Mouse (Mus musculus) stomach, postnatal 0 days (tissue): ENCODE data around the gene Myom1. TPM values are rescaled to one million over a fixed set of nuclear protein-coding genes. Genes with fewer than 3 reads are reported as not detected.
A peak's percentile ranks its signal among the peaks of the same experiment; 100 is the strongest.

Experiments
- ATAC-seq: fragments of 200-750 bp; cut with Nextera tagmentation; 2 replicates; pipeline ENCODE4 v1.8.0; 2017; ENCODE audit not compliant: low FRiP score, low TSS enrichment
- DNase-seq: peaks from one replicate; pipeline ENCODE4 v3.0.0-alpha.2; 2016; ENCODE audit warnings: low spot score
- H3K27ac ChIP-seq: fragments of 300-500 bp; sonication (generic); replicated peaks from 2 replicates; pipeline ENCODE4 v1.5.1; 2014; ENCODE audit warnings: mild to moderate bottlenecking, control low read depth
- H3K27me3 ChIP-seq: fragments of 300-500 bp; sonication (generic); 2 replicates; pipeline ENCODE4 v1.6.1; 2014; ENCODE audit warnings: low read length; ENCODE audit not compliant: control insufficient read depth, insufficient read depth
- H3K36me3 ChIP-seq: fragments of 300-500 bp; sonication (generic); 2 replicates; pipeline ENCODE4 v1.6.1; 2014; ENCODE audit warnings: low read length, mixed read lengths; ENCODE audit not compliant: control insufficient read depth, insufficient read depth
- H3K4me1 ChIP-seq: fragments of 300-500 bp; sonication (generic); replicated peaks from 2 replicates; pipeline ENCODE4 v1.6.1; 2014; ENCODE audit warnings: antibody characterized with exemption; ENCODE audit not compliant: control insufficient read depth, insufficient read depth
- H3K4me2 ChIP-seq: fragments of 300-500 bp; sonication (generic); replicated peaks from 2 replicates; pipeline ENCODE4 v1.6.1; 2014; ENCODE audit warnings: low read depth, mild to moderate bottlenecking, control low read depth, moderate library complexity
- H3K4me3 ChIP-seq: fragments of 300-500 bp; sonication (generic); 2 replicates; pipeline ENCODE4 v1.5.1; 2014; ENCODE audit warnings: low read depth, low read length, control low read depth
- H3K9ac ChIP-seq: fragments of 300-500 bp; sonication (generic); 2 replicates; pipeline ENCODE4 v1.6.1; 2014; ENCODE audit warnings: mild to moderate bottlenecking, low read length, control low read depth, mixed read lengths
- H3K9me3 ChIP-seq: fragments of 300-500 bp; sonication (generic); 2 replicates; pipeline ENCODE4 v1.6.1; 2016; ENCODE audit warnings: low read length; ENCODE audit not compliant: control insufficient read depth
- CTCF ChIP-seq: IDR thresholded peaks from 2 replicates; pipeline ENCODE4 v1.5.1; 2016; ENCODE audit warnings: antibody characterized with exemption, low read depth, mild to moderate bottlenecking, moderate library complexity
- EP300 ChIP-seq: optimal IDR thresholded peaks from 2 replicates; pipeline ENCODE3; 2016; ENCODE audit warnings: antibody characterized with exemption
- WGBS: fragments of 180-500 bp; shearing (Covaris S2); extraction: QIAGEN DNeasy Blood & Tissue Kit; methylation state at CpG from one replicate; pipeline ENCODE4 v1.1.7; 2014; 5-methylcytosine and 5-hydroxymethylcytosine counted together
- polyA plus RNA-seq: library from polyadenylated mRNA; unstranded; fragments of >200 nt; fragmentation: Nextera tagmentation; extraction: Ambion mirVana; gene quantifications from 2 replicates; pipeline ENCODE4 v1.2.1, GENCODE M21; 2015

Myom1 gene
- polyA plus RNA-seq, 1 experiment from 2014 or later, result 9.8 TPM

- no peak for TF ChIP-seq EP300
- TF ChIP-seq CTCF, result no peak
- H3K36me3 ChIP-seq, result no peaks in the 10 kb centered on the region
- WGBS, result 90% methylated on average over 3 of the region's 3 CpGs
These were observed 56.8 kb downstream of the Myom1 start for GRCm38 (mm10) chr17:71059213-71059612.

GRCm38 (mm10) chr17:71062049-71062560 lies 59.7 kb downstream of the Myom1 start:
- Histone ChIP-seq H3K9me3 (no peaks in the 10 kb centered on the region), H3K4me2 (no peak overlapping the region), H3K36me3 (no peaks in the 10 kb centered on the region), H3K27me3 (no peaks in the 10 kb centered on the region), H3K9ac (no peak overlapping the region), H3K4me1 (no peaks in the 10 kb centered on the region), H3K27ac (no peak overlapping the region), H3K4me3 (no peak overlapping the region)
- 54% methylated on average over 5 of the region's 5 CpGs for WGBS
- ATAC-seq (no peak), DNase-seq (no peak)
- TF ChIP-seq CTCF (no peak), EP300 (no peak)

More at GRCm38 (mm10) chr17:71059213-71059612, 56.8 kb downstream of the Myom1 start:
- Histone ChIP-seq H3K9me3 (no peaks in the 10 kb centered on the region), H3K4me2 (no peak overlapping the region), H3K9ac (no peak overlapping the region), H3K27me3 (no peaks in the 10 kb centered on the region), H3K4me1 (no peaks in the 10 kb centered on the region), H3K27ac (no peak overlapping the region), H3K4me3 (no peak overlapping the region)
- no peak for ATAC-seq
- no peak for DNase-seq

GRCm38 (mm10) chr17:71062870-71063602 lies 60.6 kb downstream of the Myom1 start:
- Histone ChIP-seq H3K9me3 (no peaks in the 10 kb centered on the region), H3K4me1 (no peaks in the 10 kb centered on the region), H3K36me3 (no peaks in the 10 kb centered on the region), H3K27me3 (no peaks in the 10 kb centered on the region), H3K9ac (no peak overlapping the region), H3K4me3 (no peak overlapping the region), H3K4me2 (no peak overlapping the region), H3K27ac (no peak overlapping the region)
- no peak for TF ChIP-seq CTCF
- 64% methylated on average over 13 of the region's 13 CpGs for WGBS
- ATAC-seq (no peak), DNase-seq (no peak)

GRCm38 (mm10) chr17:71064463-71065014 lies 62.1 kb downstream of the Myom1 start:
- H3K4me1 ChIP-seq, result no peaks in the 10 kb centered on the region
- no peaks in the 10 kb centered on the region for H3K9me3 ChIP-seq
- no peak overlapping the region for H3K27ac ChIP-seq
- TF ChIP-seq CTCF, result peak; percentile 87
- no peak for TF ChIP-seq EP300
- no peak overlapping the region for H3K4me3 ChIP-seq
- ATAC-seq, result no peak
- WGBS, result 64% methylated on average over 7 of the region's 7 CpGs
- H3K27me3 ChIP-seq, result no peaks in the 10 kb centered on the region
- H3K9ac ChIP-seq, result no peak overlapping the region
- no peaks in the 10 kb centered on the region for H3K36me3 ChIP-seq
- no peak for DNase-seq
- H3K4me2 ChIP-seq, result no peak overlapping the region

- Histone ChIP-seq H3K36me3 (no peaks in the 10 kb centered on the region), H3K4me2 (no peak overlapping the region), H3K27ac (no peak overlapping the region), H3K4me1 (no peaks in the 10 kb centered on the region), H3K9ac (no peak overlapping the region), H3K4me3 (no peak overlapping the region), H3K27me3 (no peaks in the 10 kb centered on the region), H3K9me3 (no peaks in the 10 kb centered on the region)
- no peak for DNase-seq
- ATAC-seq, result no peak
- 75% methylated on average over 6 of the region's 6 CpGs for WGBS
- TF ChIP-seq CTCF, result no peak
- TF ChIP-seq EP300, result no peak
These were observed 62.7 kb downstream of the Myom1 start for GRCm38 (mm10) chr17:71065127-71065526.

GRCm38 (mm10) chr17:71069176-71069575 lies 66.7 kb downstream of the Myom1 start:
- no peaks in the 10 kb centered on the region for H3K36me3 ChIP-seq
- no peaks in the 10 kb centered on the region for H3K9me3 ChIP-seq
- no peak overlapping the region for H3K9ac ChIP-seq
- no peak for TF ChIP-seq EP300
- peak; percentile 55 for TF ChIP-seq CTCF
- no peak overlapping the region for H3K27ac ChIP-seq
- no peaks in the 10 kb centered on the region for H3K27me3 ChIP-seq
- H3K4me2 ChIP-seq, result no peak overlapping the region
- H3K4me3 ChIP-seq, result no peak overlapping the region
- no peak for ATAC-seq
- no peak for DNase-seq
- WGBS, result 71% methylated on average over 9 of the region's 9 CpGs
- H3K4me1 ChIP-seq, result no peaks in the 10 kb centered on the region
